In the genomic region with DNA sequence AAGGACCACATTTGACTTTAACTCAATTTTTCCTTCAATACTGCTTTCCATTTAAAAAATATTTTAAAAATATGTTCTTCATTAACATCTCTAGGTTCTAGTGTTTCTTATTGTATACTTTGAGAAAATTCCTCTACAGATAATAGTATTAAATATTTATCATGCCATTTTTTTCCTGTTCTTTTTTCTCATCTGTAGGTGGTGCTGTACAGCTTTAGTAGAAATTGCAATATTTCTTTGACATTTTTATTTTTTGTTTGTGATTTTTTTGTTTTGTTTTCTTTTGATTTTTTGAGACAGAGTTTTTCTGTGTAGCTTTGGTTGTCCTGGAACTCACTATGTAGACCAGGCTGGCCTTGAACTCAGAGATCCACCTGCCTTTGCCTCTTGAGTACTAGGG, we compare ENCODE assay signal across 27 mouse cellular contexts. TPM values are rescaled to one million over a fixed set of nuclear protein-coding genes. Genes with fewer than 3 reads are reported as not detected.
A peak's percentile ranks its signal among the peaks of the same experiment; 100 is the strongest.
DNase-seq lines count a peak whose midpoint lies in the region; ATAC-seq and TF ChIP-seq lines count a peak whose summit lies in the region.
"Had no signal": no experiment of that assay in that cellular context is flagged by ENCODE, and none has a peak within 500 bp of the region (broad histone marks: within the 10 kb centered on the region; RNA-seq: fewer than 3 reads in every experiment).

No protein-coding gene starts in this region.

- TF ChIP-seq POLR2A in CH12.LX (IDR thresholded peaks at IDR 0.05; ENCODE audit: low read depth, low read length) = no peak

- H3K4me1 ChIP-seq in forebrain, embryonic 14.5 days (ENCODE audit: control insufficient read depth, insufficient read depth, low read length) = peaks cover 10% of the 10 kb centered on the region
- peaks cover 9% of the 10 kb centered on the region for H3K4me1 ChIP-seq in forebrain, embryonic 12.5 days
- no peaks in the 10 kb centered on the region for H3K4me1 ChIP-seq in intestine, postnatal 0 days (replicated peaks; ENCODE audit: control insufficient read depth, insufficient read depth, low read length)
- peaks cover 5% of the 10 kb centered on the region; the same call in 1 of the 2 replicates for H3K4me1 ChIP-seq in intestine, embryonic 16.5 days (ENCODE audit: control insufficient read depth, insufficient read depth, low read length)
- H3K4me1 ChIP-seq in lung, embryonic 14.5 days (ENCODE audit: insufficient read depth) = peaks cover 4% of the 10 kb centered on the region; the same call in 1 of the 2 replicates
- H3K4me1 ChIP-seq in CH12.LX (ENCODE audit: control insufficient read depth in 1 of 2, insufficient read depth in 2 of 2) = peaks cover 2 to 6% of the 10 kb centered on the region in 2 experiments; a peak in 1 of 4 replicates

- ATAC-seq in forebrain, embryonic 14.5 days = no peak
- ATAC-seq in forebrain, embryonic 12.5 days (ENCODE audit: low FRiP score) = no peak
- ATAC-seq in intestine, postnatal 0 days = no peak
- ATAC-seq in intestine, embryonic 16.5 days = no peak
- ATAC-seq in lung, embryonic 14.5 days (ENCODE audit: insufficient read depth) = no peak
- no peak for ATAC-seq in megakaryocyte-erythroid progenitor cell, adult 5-6 weeks (replicated peaks; ENCODE audit: low FRiP score, low TSS enrichment, poor library complexity, severe bottlenecking)
- ATAC-seq: activated CD4-positive, CD25-positive, alpha-beta regulatory T cell, adult 4 months; forebrain, embryonic 15.5 days had no signal

- DNase-seq in forebrain, embryonic 14.5 days (ENCODE audit: low spot score) = peak; percentile 3
- peak; percentile 14 for DNase-seq in lung, embryonic 14.5 days
- DNase-seq in lung, postnatal 4 days = no peak
- no peak for DNase-seq in CH12.LX (ENCODE audit: extremely low read depth)
- DNase-seq: adrenal gland, adult 2 months; cerebellum, adult 2 months; cerebellum, postnatal 14 days; kidney, adult 11 months; kidney, postnatal 4 days; layer of hippocampus, adult 9-11 months; lung, postnatal 10 days; retina, postnatal 1 day; right cerebral cortex, postnatal 14 days had no signal

- in situ Hi-C loops in CH12.LX (cut with MboI; ENCODE audit: low pct_ligation_motif_present, low pct_unique_long_range_greater_than_20kb, low sequenced_read_pairs) = loop anchor here (5.0 kb wide), 1 partner anchor 83 kb away; no protein-coding TSS in a partner anchor

- no peak overlapping the region for H3K4me2 ChIP-seq in forebrain, embryonic 14.5 days (ENCODE audit: low read length)
- H3K4me2 ChIP-seq in forebrain, embryonic 12.5 days = no peak overlapping the region
- no peak overlapping the region for H3K4me2 ChIP-seq in intestine, postnatal 0 days (replicated peaks; ENCODE audit: low read depth)
- no peak overlapping the region for H3K4me2 ChIP-seq in intestine, embryonic 16.5 days (ENCODE audit: low read depth, low read length)
- H3K4me2 ChIP-seq in lung, embryonic 14.5 days = no peak overlapping the region
- H3K4me2 ChIP-seq in CH12.LX (ENCODE audit: insufficient read depth, low read depth, poor library complexity, severe bottlenecking) = no peak overlapping the region
- H3K4me2 ChIP-seq: embryonic facial prominence, embryonic 15.5 days; forebrain, embryonic 15.5 days; heart, embryonic 15.5 days; hindbrain, embryonic 12.5 days; limb, embryonic 12.5 days; midbrain, embryonic 12.5 days; neural tube, embryonic 15.5 days had no signal

- TF ChIP-seq RAD21 in CH12.LX (IDR thresholded peaks at IDR 0.05; ENCODE audit: low read depth, low read length) = peak; percentile 37

- no peaks in the 10 kb centered on the region for H3K27me3 ChIP-seq in forebrain, embryonic 14.5 days (replicated peaks; ENCODE audit: control insufficient read depth, insufficient read depth, low read length)
- no peaks in the 10 kb centered on the region for H3K27me3 ChIP-seq in forebrain, embryonic 12.5 days
- no peaks in the 10 kb centered on the region for H3K27me3 ChIP-seq in intestine, postnatal 0 days (replicated peaks; ENCODE audit: control insufficient read depth, insufficient read depth, low read length)
- H3K27me3 ChIP-seq in intestine, embryonic 16.5 days (replicated peaks; ENCODE audit: control insufficient read depth, insufficient read depth, low read length) = no peaks in the 10 kb centered on the region
- no peaks in the 10 kb centered on the region for H3K27me3 ChIP-seq in lung, embryonic 14.5 days (ENCODE audit: insufficient read depth, low read length)
- no peaks in the 10 kb centered on the region for H3K27me3 ChIP-seq in CH12.LX (replicated peaks)
- H3K27me3 ChIP-seq: embryonic facial prominence, embryonic 15.5 days; forebrain, embryonic 15.5 days; heart, embryonic 15.5 days; hindbrain, embryonic 12.5 days; limb, embryonic 12.5 days; midbrain, embryonic 12.5 days; neural tube, embryonic 15.5 days had no signal

- H3K36me3 ChIP-seq in forebrain, embryonic 14.5 days (ENCODE audit: control insufficient read depth, insufficient read depth, low read length) = peaks cover 49% of the 10 kb centered on the region
- peaks cover 50% of the 10 kb centered on the region for H3K36me3 ChIP-seq in forebrain, embryonic 12.5 days (replicated peaks)
- peaks cover 32% of the 10 kb centered on the region for H3K36me3 ChIP-seq in intestine, postnatal 0 days (ENCODE audit: control insufficient read depth, insufficient read depth)
- H3K36me3 ChIP-seq in intestine, embryonic 16.5 days (ENCODE audit: control insufficient read depth, insufficient read depth, low read length) = peaks cover 6% of the 10 kb centered on the region; the same call in 1 of the 2 replicates
- peaks cover 50% of the 10 kb centered on the region for H3K36me3 ChIP-seq in lung, embryonic 14.5 days (ENCODE audit: insufficient read depth)
- H3K36me3 ChIP-seq in CH12.LX (replicated peaks in 1 of 2; ENCODE audit: control insufficient read depth in 1 of 2, insufficient read depth in 1 of 2, low read length in 1 of 2) = peaks cover 15 to 39% of the 10 kb centered on the region in 2 experiments

- peaks cover 12% of the 10 kb centered on the region for H3K79me2 ChIP-seq in CH12.LX (replicated peaks; ENCODE audit: control insufficient read depth, extremely low read depth, insufficient read depth, poor library complexity, severe bottlenecking)

- no peak overlapping the region for H3K9ac ChIP-seq in forebrain, embryonic 14.5 days (ENCODE audit: low read length)
- H3K9ac ChIP-seq in forebrain, embryonic 12.5 days = no peak overlapping the region
- no peak overlapping the region for H3K9ac ChIP-seq in intestine, postnatal 0 days (ENCODE audit: low read depth, low read length)
- H3K9ac ChIP-seq in intestine, embryonic 16.5 days (ENCODE audit: low read depth, low read length) = no peak overlapping the region
- H3K9ac ChIP-seq in lung, embryonic 14.5 days = no peak overlapping the region
- H3K9ac ChIP-seq in CH12.LX (ENCODE audit: insufficient read depth, low read depth) = no peak overlapping the region
- H3K9ac ChIP-seq: embryonic facial prominence, embryonic 15.5 days; forebrain, embryonic 15.5 days; heart, embryonic 15.5 days; hindbrain, embryonic 12.5 days; limb, embryonic 12.5 days; midbrain, embryonic 12.5 days; neural tube, embryonic 15.5 days had no signal

- peak; percentile 43 for TF ChIP-seq CTCF in intestine, postnatal 0 days (IDR thresholded peaks at IDR 0.05; ENCODE audit: low read depth)
- TF ChIP-seq CTCF in lung, embryonic 14.5 days (IDR thresholded peaks at IDR 0.05; ENCODE audit: low read depth) = peak; percentile 21; the same call in 1 of the 2 replicates
- peak in 1 of 2 experiments; percentile 49; a peak in 2 of 4 replicates for TF ChIP-seq CTCF in CH12.LX (conservative IDR thresholded peaks at IDR 0.05 in 1 of 2, IDR thresholded peaks at IDR 0.05 in 1 of 2; ENCODE audit: low read depth in 2 of 2, low read length in 2 of 2)

- no peaks in the 10 kb centered on the region for H3K9me3 ChIP-seq in forebrain, embryonic 14.5 days (replicated peaks; ENCODE audit: control insufficient read depth, low read length)
- H3K9me3 ChIP-seq in forebrain, embryonic 12.5 days = no peaks in the 10 kb centered on the region
- H3K9me3 ChIP-seq in intestine, postnatal 0 days (ENCODE audit: control insufficient read depth) = no peaks in the 10 kb centered on the region
- H3K9me3 ChIP-seq in intestine, embryonic 16.5 days (ENCODE audit: control insufficient read depth, low read length) = no peaks in the 10 kb centered on the region
- H3K9me3 ChIP-seq in lung, embryonic 14.5 days (ENCODE audit: low read depth, low read length) = no peaks in the 10 kb centered on the region
- H3K9me3 ChIP-seq in CH12.LX (replicated peaks; ENCODE audit: low read length) = no peaks in the 10 kb centered on the region
- H3K9me3 ChIP-seq: embryonic facial prominence, embryonic 10.5 days; embryonic facial prominence, embryonic 15.5 days; forebrain, embryonic 15.5 days; heart, embryonic 10.5 days; heart, embryonic 15.5 days; hindbrain, embryonic 12.5 days; limb, embryonic 12.5 days; midbrain, embryonic 12.5 days; neural tube, embryonic 15.5 days had no signal

- no peak overlapping the region for H3K4me3 ChIP-seq in forebrain, embryonic 14.5 days (ENCODE audit: low read depth, low read length)
- H3K4me3 ChIP-seq in forebrain, embryonic 12.5 days (replicated peaks) = no peak overlapping the region
- no peak overlapping the region for H3K4me3 ChIP-seq in intestine, postnatal 0 days (ENCODE audit: low read depth, low read length)
- no peak overlapping the region for H3K4me3 ChIP-seq in intestine, embryonic 16.5 days (ENCODE audit: low read length)
- no peak overlapping the region for H3K4me3 ChIP-seq in lung, embryonic 14.5 days (ENCODE audit: low read depth, low read length)
- no peak overlapping the region for H3K4me3 ChIP-seq in CH12.LX (replicated peaks in 1 of 3; ENCODE audit: low read depth in 2 of 3, low read length in 2 of 3, poor library complexity in 1 of 3)
- H3K4me3 ChIP-seq: embryonic facial prominence, embryonic 10.5 days; embryonic facial prominence, embryonic 15.5 days; forebrain, embryonic 15.5 days; heart, embryonic 10.5 days; heart, embryonic 15.5 days; hindbrain, embryonic 12.5 days; limb, embryonic 12.5 days; midbrain, embryonic 12.5 days; neural tube, embryonic 15.5 days had no signal

- TF ChIP-seq EP300 in CH12.LX (IDR thresholded peaks at IDR 0.05; ENCODE audit: low read length) = no peak

- dilution Hi-C loops in CH12.LX (cut with MboI; ENCODE audit: extremely low pct_ligation_motif_present, extremely low pct_unique_long_range_greater_than_20kb, low sequenced_read_pairs) = no loop called here

- H3K27ac ChIP-seq in forebrain, embryonic 14.5 days (ENCODE audit: low read depth, low read length) = no peak overlapping the region
- H3K27ac ChIP-seq in forebrain, embryonic 12.5 days = no peak overlapping the region
- H3K27ac ChIP-seq in intestine, postnatal 0 days (ENCODE audit: low read depth, low read length) = no peak overlapping the region
- no peak overlapping the region for H3K27ac ChIP-seq in intestine, embryonic 16.5 days (ENCODE audit: low read length)
- no peak overlapping the region for H3K27ac ChIP-seq in lung, embryonic 14.5 days (ENCODE audit: low read depth)
- no peak overlapping the region for H3K27ac ChIP-seq in CH12.LX (ENCODE audit: insufficient read depth, low read depth)
- H3K27ac ChIP-seq: embryonic facial prominence, embryonic 10.5 days; embryonic facial prominence, embryonic 15.5 days; forebrain, embryonic 15.5 days; heart, embryonic 10.5 days; heart, embryonic 15.5 days; hindbrain, embryonic 12.5 days; limb, embryonic 12.5 days; midbrain, embryonic 12.5 days; neural tube, embryonic 15.5 days had no signal

RNA-seq across cellular contexts. Expression of a gene that starts 5.3 kb away (rescaled TPM):
- 207 and 217 TPM in 2 replicates for polyA plus RNA-seq in forebrain, embryonic 14.5 days (2014; fragmentation: Nextera tagmentation; extraction: Ambion mirVana)
- 208 and 212 TPM in 2 replicates for polyA plus RNA-seq in forebrain, embryonic 12.5 days (2016; fragmentation: Nextera tagmentation; extraction: Ambion mirVana)
- polyA plus RNA-seq in intestine, postnatal 0 days (2015; fragmentation: Nextera tagmentation; extraction: Ambion mirVana) = 109 and 110 TPM in 2 replicates
- polyA plus RNA-seq in intestine, embryonic 16.5 days (2015; fragmentation: Nextera tagmentation; extraction: Ambion mirVana) = 200 TPM in 2 replicates
- polyA plus RNA-seq in lung, embryonic 14.5 days (2014; fragmentation: Nextera tagmentation; extraction: Ambion mirVana) = 233 and 236 TPM in 2 replicates
- total RNA-seq in CH12.LX (2012; rRNA removed) = 113 and 139 TPM in 2 replicates
- 288 and 317 TPM in 2 replicates for total RNA-seq in CH12.LX (2014; rRNA removed)
- 120 and 140 TPM in 2 replicates for polyA plus RNA-seq in CH12.LX (2012; ENCODE audit: insufficient read length, low read depth)
- 145 and 168 TPM in 2 replicates for total RNA-seq in megakaryocyte-erythroid progenitor cell, adult 5-6 weeks (2014; fragmentation: Nextera tagmentation)
- total RNA-seq in megakaryocyte-erythroid progenitor cell, adult 5-6 weeks (2017) = 210 and 213 TPM in 2 replicates

RNA-seq across cellular contexts. Expression of a gene that starts 5.8 kb away (rescaled TPM):
- 37.8 and 38.3 TPM in 2 replicates for polyA plus RNA-seq in forebrain, embryonic 14.5 days (2014; fragmentation: Nextera tagmentation; extraction: Ambion mirVana)
- 36.7 and 40.1 TPM in 2 replicates for polyA plus RNA-seq in forebrain, embryonic 12.5 days (2016; fragmentation: Nextera tagmentation; extraction: Ambion mirVana)
- polyA plus RNA-seq in intestine, postnatal 0 days (2015; fragmentation: Nextera tagmentation; extraction: Ambion mirVana) = 19.9 and 21.9 TPM in 2 replicates
- 37.0 and 37.8 TPM in 2 replicates for polyA plus RNA-seq in intestine, embryonic 16.5 days (2015; fragmentation: Nextera tagmentation; extraction: Ambion mirVana)
- polyA plus RNA-seq in lung, embryonic 14.5 days (2014; fragmentation: Nextera tagmentation; extraction: Ambion mirVana) = 33.2 and 36.2 TPM in 2 replicates
- 10.3 and 10.4 TPM in 2 replicates for total RNA-seq in CH12.LX (2012; rRNA removed)
- total RNA-seq in CH12.LX (2014; rRNA removed) = 13.1 and 14.1 TPM in 2 replicates
- polyA plus RNA-seq in CH12.LX (2012; ENCODE audit: insufficient read length, low read depth) = 6.8 and 8.1 TPM in 2 replicates
- 16.6 and 25.0 TPM in 2 replicates for total RNA-seq in megakaryocyte-erythroid progenitor cell, adult 5-6 weeks (2014; fragmentation: Nextera tagmentation)
- total RNA-seq in megakaryocyte-erythroid progenitor cell, adult 5-6 weeks (2017) = 39.7 and 49.4 TPM in 2 replicates

RNA-seq across cellular contexts. Expression of a gene that starts 51.2 kb away (rescaled TPM):
- 4.7 and 4.9 TPM in 2 replicates for polyA plus RNA-seq in forebrain, embryonic 14.5 days (2014; fragmentation: Nextera tagmentation; extraction: Ambion mirVana)
- 15.7 and 20.6 TPM in 2 replicates for polyA plus RNA-seq in forebrain, embryonic 12.5 days (2016; fragmentation: Nextera tagmentation; extraction: Ambion mirVana)
- 144 and 157 TPM in 2 replicates for polyA plus RNA-seq in intestine, postnatal 0 days (2015; fragmentation: Nextera tagmentation; extraction: Ambion mirVana)
- polyA plus RNA-seq in intestine, embryonic 16.5 days (2015; fragmentation: Nextera tagmentation; extraction: Ambion mirVana) = 139 and 161 TPM in 2 replicates
- polyA plus RNA-seq in lung, embryonic 14.5 days (2014; fragmentation: Nextera tagmentation; extraction: Ambion mirVana) = 51.0 and 53.9 TPM in 2 replicates
- total RNA-seq in CH12.LX (2012; rRNA removed) = 15.2 and 18.4 TPM in 2 replicates
- total RNA-seq in CH12.LX (2014; rRNA removed) = 7.2 and 7.9 TPM in 2 replicates
- 28.0 and 31.9 TPM in 2 replicates for polyA plus RNA-seq in CH12.LX (2012; ENCODE audit: insufficient read length, low read depth)
- 11.0 and 17.3 TPM in 2 replicates for total RNA-seq in megakaryocyte-erythroid progenitor cell, adult 5-6 weeks (2014; fragmentation: Nextera tagmentation)
- total RNA-seq in megakaryocyte-erythroid progenitor cell, adult 5-6 weeks (2017) = 1.9 and 3.1 TPM in 2 replicates

Comparison
In these comparisons a context has a peak if more than half of its experiments do, and no peak if none do; other contexts are left out.
1. DNase-seq: peak in forebrain, embryonic 14.5 days (single experiment) and lung, embryonic 14.5 days (single experiment); none in lung, postnatal 4 days (0 of 2) and CH12.LX (single experiment).